Mouse (Mus musculus): Measurements from ENCODE around the gene Hoxd8. TPM values are rescaled to one million over a fixed set of nuclear protein-coding genes. Genes with fewer than 3 reads are reported as not detected.
A peak's percentile ranks its signal among the peaks of the same experiment; 100 is the strongest.

Hoxd8 gene
- total and polyA plus RNA-seq, 3 experiments: 19.7 to 34.7 (median 27.9) TPM

DNA sequence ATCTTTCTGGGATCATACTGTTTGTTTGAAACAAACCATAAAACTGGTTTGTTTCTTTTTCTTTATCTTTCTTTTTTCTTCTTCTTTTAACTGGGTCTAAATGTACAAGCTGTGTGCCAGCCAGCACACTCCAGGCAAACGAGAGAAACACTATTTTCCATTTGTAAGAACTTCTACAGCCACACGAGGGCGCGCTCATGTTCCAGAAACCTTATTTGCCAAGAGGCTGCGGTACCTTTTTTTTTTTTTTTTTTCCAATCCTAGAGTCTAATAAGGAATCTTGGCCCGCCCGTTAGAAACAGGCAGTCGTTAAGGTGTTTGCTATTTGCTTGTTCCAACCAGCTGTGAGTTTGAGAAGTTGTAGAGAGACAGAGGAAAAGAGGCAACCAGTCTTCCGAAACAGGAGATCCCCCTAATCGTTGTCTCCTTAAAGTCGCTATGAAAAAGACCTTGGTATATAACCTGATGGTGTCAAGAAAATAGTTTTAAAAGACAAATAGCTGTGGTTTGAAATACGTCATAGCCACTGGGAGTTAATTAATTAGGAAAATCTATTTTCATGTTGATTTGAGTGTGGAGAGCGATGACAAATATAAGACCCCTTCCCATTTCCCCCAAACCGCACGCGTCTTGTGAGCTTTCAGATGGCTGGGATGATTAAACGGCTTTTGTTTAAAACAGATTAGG lies 18.0 kb upstream of the Hoxd8 start:
- peak; percentile 65 for DNase-seq

DNA sequence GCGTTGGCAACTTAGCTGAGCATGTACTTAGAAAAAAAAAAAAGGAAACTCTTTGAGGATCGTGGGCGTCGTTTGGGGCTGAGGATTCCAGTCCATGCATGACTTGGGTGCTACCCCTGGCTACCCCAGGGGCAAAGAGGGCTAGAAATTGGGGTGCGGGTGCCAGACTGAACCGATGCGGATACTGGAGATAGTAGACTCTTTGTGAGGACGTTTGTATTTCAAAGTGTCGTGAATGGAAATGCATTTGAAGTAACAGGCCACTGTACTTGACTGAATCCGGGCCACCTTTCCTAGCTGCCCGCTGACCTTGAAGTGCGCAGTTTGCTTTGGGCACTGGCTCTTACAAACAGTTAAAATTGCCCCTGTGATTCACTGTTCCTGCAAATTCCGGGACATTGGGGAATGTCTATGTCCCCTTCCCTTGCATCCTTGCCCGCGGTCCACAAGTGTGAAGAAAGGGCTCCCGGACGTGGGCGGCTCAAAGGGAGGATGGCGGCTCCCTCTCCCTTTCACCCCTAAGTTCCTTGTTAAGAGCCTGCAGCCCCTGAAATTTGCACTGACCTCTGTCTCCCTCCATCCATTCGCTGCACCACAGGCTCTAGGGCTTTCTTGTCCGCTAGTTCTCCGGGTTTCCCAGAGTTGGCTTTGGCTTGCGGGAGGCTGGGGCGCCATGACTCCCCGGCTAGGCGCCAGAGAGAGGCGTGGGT lies 17.3 kb upstream of the Hoxd8 start:
- no peak for DNase-seq

GRCm38 (mm10) chr2:74687698-74688555 lies 16.5 kb upstream of the Hoxd8 start:
- no peak for DNase-seq

DNA sequence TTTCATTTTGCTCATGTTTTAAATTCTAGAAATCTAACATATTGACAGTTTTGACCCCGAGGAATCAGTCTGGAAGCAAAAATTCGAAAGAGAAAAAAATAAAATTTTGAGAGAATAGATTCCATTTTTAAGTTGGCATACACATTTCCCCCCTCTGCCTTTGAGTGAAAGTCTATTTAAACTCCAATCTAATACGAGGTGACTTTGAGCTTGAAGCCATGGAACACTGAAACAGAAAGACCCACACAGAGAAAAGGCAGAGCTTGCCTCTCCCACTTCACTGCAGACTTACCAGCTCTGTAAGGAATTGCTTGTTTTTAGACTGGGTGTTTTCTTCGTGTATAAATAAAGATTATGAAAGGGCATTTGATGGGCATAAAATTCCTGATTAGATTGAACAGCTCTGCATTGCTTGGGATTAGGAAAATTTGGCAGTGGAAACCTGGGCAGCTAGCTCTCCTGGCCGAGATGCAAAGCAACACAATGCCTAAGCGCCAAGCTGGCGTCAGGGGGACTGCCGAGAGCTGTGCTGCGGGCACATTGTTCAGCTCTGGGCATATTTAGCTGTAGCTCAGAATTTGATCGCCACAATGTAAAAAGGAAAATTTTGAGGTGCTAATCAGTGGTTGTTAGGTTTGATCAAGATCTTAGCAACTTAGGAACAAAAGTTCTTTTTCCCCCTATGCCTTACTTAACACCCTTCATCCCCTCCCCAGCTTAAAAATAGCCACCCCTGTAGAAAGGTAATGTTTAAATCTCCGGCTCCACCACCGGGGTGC lies 15.4 kb upstream of the Hoxd8 start:
- DNase-seq: no peak

GRCm38 (mm10) chr2:74689574-74690337 lies 14.7 kb upstream of the Hoxd8 start:
- DNase-seq: no peak

- no peak for DNase-seq
Measured at GRCm38 (mm10) chr2:74690338-74690716, 14.1 kb upstream of the Hoxd8 start.

DNA sequence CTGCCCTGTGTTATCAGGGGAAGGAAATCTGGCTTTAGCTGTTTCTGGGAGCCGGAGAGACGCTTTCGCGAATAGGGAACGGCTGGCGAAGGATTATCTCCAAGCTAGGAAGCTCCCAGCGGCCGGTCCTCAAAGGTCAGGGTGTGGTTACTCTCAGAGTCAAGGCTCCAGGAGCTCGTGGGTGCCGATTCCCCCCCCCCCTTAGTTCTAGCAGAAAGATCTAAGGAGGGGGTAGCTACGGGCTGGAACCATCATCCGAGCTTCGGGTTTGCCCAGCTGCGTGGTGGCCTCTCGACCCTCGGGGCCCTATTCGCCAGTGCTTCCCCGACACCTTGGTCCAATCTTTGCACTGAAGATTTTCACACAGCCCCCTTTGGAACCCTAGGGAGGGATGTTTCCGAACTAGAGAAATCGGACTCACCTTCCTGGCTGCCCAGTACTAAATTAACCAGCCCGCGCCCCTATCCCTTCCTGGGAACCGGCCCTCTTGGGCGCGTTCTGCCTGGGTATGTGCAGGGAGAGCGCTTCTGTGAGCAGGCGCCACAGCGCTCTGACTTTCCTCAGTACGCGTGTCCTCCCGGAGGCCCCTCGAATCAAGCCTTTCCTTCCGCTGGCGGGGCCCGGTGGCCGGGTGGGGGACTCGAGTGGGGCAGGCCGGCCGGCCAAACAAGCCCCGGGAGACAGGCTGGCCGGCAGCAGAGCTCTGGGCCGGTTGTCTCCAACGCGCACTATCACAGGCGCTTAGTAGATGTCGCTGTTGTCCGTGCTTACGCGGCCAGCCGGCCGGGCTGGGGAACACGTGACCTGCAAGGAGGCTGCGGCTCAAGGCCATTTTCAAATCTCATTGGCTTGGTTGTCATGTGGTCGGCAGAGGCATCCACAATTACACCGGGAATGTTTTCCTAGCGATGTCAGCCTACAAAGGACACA lies 13.1 kb upstream of the Hoxd8 start, which contains the start of gene Hoxd10:
Hoxd10 (plus strand) TSS at position 903 of the 930 bp plus-strand sequence.
- DNase-seq: peak; percentile 84

- no peak for DNase-seq
Measured at GRCm38 (mm10) chr2:74691995-74692807, 12.2 kb upstream of the Hoxd8 start.

GRCm38 (mm10) chr2:74692808-74693431 lies 11.5 kb upstream of the Hoxd8 start:
- no peak for DNase-seq

DNA sequence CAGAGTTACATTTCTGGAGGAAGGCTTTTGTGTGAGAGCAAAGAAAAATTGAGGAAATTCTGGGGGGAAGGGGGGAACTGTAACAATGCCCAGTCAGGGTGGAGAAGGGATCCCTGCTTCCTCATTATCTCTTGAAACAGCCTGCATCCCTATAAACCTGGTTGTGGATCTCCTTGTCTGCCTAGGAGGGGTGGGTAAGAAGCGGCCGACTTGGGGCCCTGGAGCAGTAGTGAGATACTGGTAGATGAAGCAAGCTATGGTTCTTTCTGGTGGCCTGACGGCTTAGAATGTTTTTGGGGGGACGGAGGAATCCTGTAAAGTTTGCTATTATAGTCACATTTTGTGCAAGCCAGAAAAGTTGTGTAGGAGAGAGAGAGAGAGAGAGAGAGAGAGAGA lies 11.0 kb upstream of the Hoxd8 start:
- DNase-seq: no peak

- DNase-seq: no peak
Measured at GRCm38 (mm10) chr2:74694066-74694465, 10.3 kb upstream of the Hoxd8 start.

- DNase-seq: no peak
Measured at GRCm38 (mm10) chr2:74695383-74695782, 9.0 kb upstream of the Hoxd8 start.

- no peak for DNase-seq
Measured at GRCm38 (mm10) chr2:74695813-74696430, 8.5 kb upstream of the Hoxd8 start.

GRCm38 (mm10) chr2:74696442-74697335 lies 7.7 kb upstream of the Hoxd8 start:
- no peak for DNase-seq

DNA sequence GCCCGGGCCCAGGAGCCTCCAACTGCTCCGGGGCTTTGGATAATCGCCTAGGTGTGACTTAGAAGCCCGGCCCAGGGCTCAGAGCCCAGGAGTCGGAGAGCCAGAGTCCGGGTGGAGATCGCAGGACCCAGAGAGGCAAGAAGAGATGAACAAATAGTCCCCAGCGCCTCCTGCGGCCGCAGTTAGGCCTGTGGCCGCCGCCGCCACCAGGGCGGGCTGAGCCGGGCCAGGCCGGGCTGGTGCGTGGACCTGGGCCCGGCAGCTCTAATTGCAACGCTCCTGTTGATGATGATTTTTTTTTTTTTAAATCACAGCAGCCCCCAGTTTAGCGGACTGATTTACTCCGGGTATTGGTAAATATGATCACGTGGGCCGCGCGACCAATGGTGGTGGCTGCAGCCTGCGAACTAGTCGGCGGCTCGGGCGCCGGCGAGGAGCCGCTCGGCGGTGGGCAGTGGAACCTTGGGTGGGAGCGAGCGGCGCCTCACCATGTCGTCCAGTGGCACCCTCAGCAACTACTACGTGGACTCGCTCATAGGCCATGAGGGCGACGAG lies 6.8 kb upstream of the Hoxd8 start, which contains the start of gene Hoxd9:
Hoxd9 (plus strand) TSS at position 161 of the 555 bp plus-strand sequence.
- peak; percentile 88 for DNase-seq

Measured in adrenal gland, adult 2 months (tissue).